Mouse (Mus musculus) stomach, embryonic 14.5 days (tissue): Measurements from ENCODE around the gene Fam214a. TPM values are rescaled to one million over a fixed set of nuclear protein-coding genes. Genes with fewer than 3 reads are reported as not detected.

Source experiments
- ATAC-seq: fragments of 200-750 bp; cut with Nextera tagmentation; 2 replicates; pipeline ENCODE4 v1.8.0; 2017; ENCODE audit warnings: low read depth, moderate TSS enrichment; ENCODE audit not compliant: insufficient number of reproducible peaks, insufficient read depth, low FRiP score
- H3K27ac ChIP-seq: fragments of 300-500 bp; sonication (generic); 2 replicates; pipeline ENCODE4 v1.5.1; 2014; ENCODE audit warnings: mild to moderate bottlenecking, low read length, moderate library complexity, mixed read lengths
- H3K27me3 ChIP-seq: fragments of 300-500 bp; sonication (generic); 2 replicates; pipeline ENCODE4 v1.6.1; 2014; ENCODE audit warnings: low read length, control low read depth, mixed read lengths; ENCODE audit not compliant: control insufficient read depth, insufficient read depth
- H3K36me3 ChIP-seq: fragments of 300-500 bp; sonication (generic); 2 replicates; pipeline ENCODE4 v1.6.1; 2014; ENCODE audit warnings: mild to moderate bottlenecking, control low read depth, low read length, moderate library complexity, mixed read lengths; ENCODE audit not compliant: control insufficient read depth, insufficient read depth
- H3K4me1 ChIP-seq: fragments of 300-500 bp; sonication (generic); 2 replicates; pipeline ENCODE4 v1.6.1; 2014; ENCODE audit warnings: low read length, control low read depth, mixed read lengths; ENCODE audit not compliant: control insufficient read depth, insufficient read depth
- H3K4me2 ChIP-seq: fragments of 300-500 bp; sonication (generic); replicated peaks from 2 replicates; pipeline ENCODE4 v1.6.1; 2014; ENCODE audit warnings: low read depth, low read length, control low read depth
- H3K4me3 ChIP-seq: fragments of 300-500 bp; sonication (generic); 2 replicates; pipeline ENCODE4 v1.5.1; 2014; ENCODE audit warnings: low read depth, low read length, control low read depth
- H3K9ac ChIP-seq: fragments of 300-500 bp; sonication (generic); replicated peaks from 2 replicates; pipeline ENCODE4 v1.6.1; 2014; ENCODE audit warnings: low read depth, mild to moderate bottlenecking, control low read depth, low read length, moderate library complexity, mixed read lengths
- H3K9me3 ChIP-seq: fragments of 300-500 bp; sonication (generic); 2 replicates; pipeline ENCODE4 v1.6.1; 2016; ENCODE audit warnings: low read depth, low read length, control low read depth; ENCODE audit not compliant: control insufficient read depth
- WGBS: fragments of 180-500 bp; shearing (Covaris S2); extraction: QIAGEN DNeasy Blood & Tissue Kit; methylation state at CpG from one replicate; pipeline ENCODE4 v1.1.7; 2014; 5-methylcytosine and 5-hydroxymethylcytosine counted together
- polyA plus RNA-seq: library from polyadenylated mRNA; unstranded; fragments of >200 nt; fragmentation: Nextera tagmentation; extraction: Ambion mirVana; gene quantifications from 2 replicates; pipeline ENCODE4 v1.2.1, GENCODE M21; 2014

Fam214a gene
- polyA plus RNA-seq, 1 experiment from 2014 or later, result 15.0 TPM

- H3K9ac ChIP-seq, result no peak overlapping the region
- H3K4me1 ChIP-seq, result 0 out of 2 replicates have a peak, but pooled peaks cover 2% of the 10 kb centered on the region
- H3K27ac ChIP-seq, result no peak overlapping the region
- ATAC-seq, result no peak
- H3K4me2 ChIP-seq, result no peak overlapping the region
- 83% methylated on average over 3 of the region's 3 CpGs for WGBS
- no peaks in the 10 kb centered on the region for H3K27me3 ChIP-seq
- no peak overlapping the region for H3K4me3 ChIP-seq
- peaks cover 5% of the 10 kb centered on the region; the same call in 1 of the 2 replicates for H3K9me3 ChIP-seq
- no peaks in the 10 kb centered on the region for H3K36me3 ChIP-seq
Observed at GRCm38 (mm10) chr9:74915611-74916010, 37.1 kb upstream of the Fam214a start.

- Histone ChIP-seq H3K9ac (no peak overlapping the region), H3K4me1 (no peaks in the 10 kb centered on the region), H3K27me3 (no peaks in the 10 kb centered on the region), H3K27ac (no peak overlapping the region), H3K4me2 (no peak overlapping the region), H3K9me3 (peaks cover 5% of the 10 kb centered on the region; the same call in 1 of the 2 replicates), H3K4me3 (no peak overlapping the region), H3K36me3 (no peaks in the 10 kb centered on the region)
- no peak for ATAC-seq
- WGBS, result 94% methylated on average over 12 of the region's 12 CpGs
Observed at GRCm38 (mm10) chr9:74920450-74920849, 32.2 kb upstream of the Fam214a start.

- Histone ChIP-seq H3K4me2 (no peak overlapping the region), H3K9ac (no peak overlapping the region), H3K9me3 (peaks cover 5% of the 10 kb centered on the region; the same call in 1 of the 2 replicates), H3K4me1 (no peaks in the 10 kb centered on the region), H3K27me3 (no peaks in the 10 kb centered on the region), H3K4me3 (no peak overlapping the region), H3K27ac (no peak overlapping the region), H3K36me3 (no peaks in the 10 kb centered on the region)
- 20% methylated on average over 1 of the region's 1 CpGs for WGBS
- ATAC-seq, result no peak
Observed at GRCm38 (mm10) chr9:74921422-74921821, 31.3 kb upstream of the Fam214a start.

- H3K27me3 ChIP-seq, result no peaks in the 10 kb centered on the region
- H3K9me3 ChIP-seq, result no peaks in the 10 kb centered on the region
- WGBS, result 50% methylated on average over 3 of the region's 3 CpGs
- no peak for ATAC-seq
- H3K27ac ChIP-seq, result no peak overlapping the region
- no peak overlapping the region for H3K4me3 ChIP-seq
- no peaks in the 10 kb centered on the region for H3K36me3 ChIP-seq
- H3K9ac ChIP-seq, result no peak overlapping the region
- H3K4me2 ChIP-seq, result no peak overlapping the region
- no peaks in the 10 kb centered on the region for H3K4me1 ChIP-seq
Observed at GRCm38 (mm10) chr9:74922884-74923283, 29.8 kb upstream of the Fam214a start.

- WGBS, result 85% methylated on average over 6 of the region's 6 CpGs
- H3K4me2 ChIP-seq, result no peak overlapping the region
- ATAC-seq, result no peak
- no peak overlapping the region for H3K4me3 ChIP-seq
- H3K36me3 ChIP-seq, result no peaks in the 10 kb centered on the region
- no peaks in the 10 kb centered on the region for H3K27me3 ChIP-seq
- no peaks in the 10 kb centered on the region for H3K9me3 ChIP-seq
- H3K9ac ChIP-seq, result no peak overlapping the region
- no peak overlapping the region for H3K27ac ChIP-seq
- H3K4me1 ChIP-seq, result no peaks in the 10 kb centered on the region
Observed at GRCm38 (mm10) chr9:74923291-74923977, 29.2 kb upstream of the Fam214a start.

- Histone ChIP-seq H3K4me3 (no peak overlapping the region), H3K9ac (no peak overlapping the region), H3K4me2 (no peak overlapping the region), H3K9me3 (no peaks in the 10 kb centered on the region), H3K27me3 (no peaks in the 10 kb centered on the region), H3K27ac (no peak overlapping the region), H3K4me1 (no peaks in the 10 kb centered on the region), H3K36me3 (no peaks in the 10 kb centered on the region)
- no peak for ATAC-seq
- WGBS, result 74% methylated on average over 10 of the region's 10 CpGs
Observed at GRCm38 (mm10) chr9:74925220-74925769, 27.4 kb upstream of the Fam214a start.

GRCm38 (mm10) chr9:74929981-74930423 lies 22.7 kb upstream of the Fam214a start:
- no peak for ATAC-seq
- Histone ChIP-seq H3K4me2 (no peak overlapping the region), H3K9me3 (no peaks in the 10 kb centered on the region), H3K9ac (no peak overlapping the region), H3K36me3 (no peaks in the 10 kb centered on the region), H3K4me3 (no peak overlapping the region), H3K4me1 (no peaks in the 10 kb centered on the region), H3K27ac (no peak overlapping the region), H3K27me3 (no peaks in the 10 kb centered on the region)
- WGBS, result 91% methylated on average over 4 of the region's 4 CpGs

- no peak overlapping the region for H3K27ac ChIP-seq
- no peaks in the 10 kb centered on the region for H3K27me3 ChIP-seq
- H3K9ac ChIP-seq, result no peak overlapping the region
- H3K4me2 ChIP-seq, result no peak overlapping the region
- WGBS, result 74% methylated on average over 5 of the region's 5 CpGs
- ATAC-seq, result no peak
- H3K9me3 ChIP-seq, result no peaks in the 10 kb centered on the region
- H3K4me3 ChIP-seq, result no peak overlapping the region
- no peaks in the 10 kb centered on the region for H3K4me1 ChIP-seq
- H3K36me3 ChIP-seq, result no peaks in the 10 kb centered on the region
Observed at GRCm38 (mm10) chr9:74930653-74931052, 22.0 kb upstream of the Fam214a start.
